Mouse (Mus musculus) embryonic fibroblast, embryonic 13.5 days (primary cell): ENCODE measurements around the gene Zbtb44.

Experiments
- CTCF ChIP-seq: IDR thresholded peaks from 2 replicates; pipeline ENCODE4 v1.5.1; 2011; ENCODE audit warnings: mild to moderate bottlenecking, control low read depth, low read length, moderate library complexity, borderline replicate concordance; ENCODE audit not compliant: insufficient read depth
- POLR2A ChIP-seq: IDR thresholded peaks from 2 replicates; pipeline ENCODE4 v1.6.1; 2011; ENCODE audit warnings: low read depth, mild to moderate bottlenecking, control low read depth, low read length, moderate library complexity

- TF ChIP-seq CTCF (no peak), POLR2A (no peak)
These were observed 89.6 kb downstream of the Zbtb44 start for GRCm38 (mm10) chr9:31119882-31120532.
